Mouse (Mus musculus): ENCODE results near the gene Plekhg2.

- TF ChIP-seq TAL1 (IDR thresholded peaks at IDR 0.05; ENCODE audit: low read length) (no peak), GATA1 (IDR thresholded peaks at IDR 0.05; ENCODE audit: low read length) (no peak)
These were observed 4.6 kb downstream of the Plekhg2 start for GRCm38 (mm10) chr7:28367663-28368275.

Measured in erythroblast, embryonic 14.5 days (primary cell).